Mouse (Mus musculus): ENCODE results near the gene Filip1.

Gene Filip1

DNA sequence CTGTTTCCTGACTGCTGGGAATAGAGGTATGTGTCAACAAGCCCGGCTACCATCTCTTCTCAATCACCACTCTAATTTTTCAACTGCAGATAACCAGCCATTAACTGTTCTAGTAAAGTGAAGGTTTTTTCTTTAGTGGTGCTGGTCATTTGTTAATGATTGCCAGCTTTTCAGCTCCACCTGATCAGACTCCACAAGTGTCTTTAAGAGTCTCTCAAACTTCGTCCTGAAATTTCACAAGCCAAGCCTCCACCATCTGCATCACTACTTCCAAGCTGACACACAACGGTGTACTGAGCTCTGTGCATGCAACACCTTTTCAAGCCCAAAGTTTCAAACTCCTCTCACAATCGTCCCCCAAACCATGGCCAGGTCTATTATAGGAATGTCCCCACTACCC lies 247.3 kb downstream of the Filip1 start:
- CTCF ChIA-PET: interaction anchor here (0.5 kb wide), 1 partner anchor 26 kb away, joined by 10 read pairs; no protein-coding TSS in a partner anchor
